ENCODE assay signal across 8 mouse cellular contexts in the genomic region with DNA sequence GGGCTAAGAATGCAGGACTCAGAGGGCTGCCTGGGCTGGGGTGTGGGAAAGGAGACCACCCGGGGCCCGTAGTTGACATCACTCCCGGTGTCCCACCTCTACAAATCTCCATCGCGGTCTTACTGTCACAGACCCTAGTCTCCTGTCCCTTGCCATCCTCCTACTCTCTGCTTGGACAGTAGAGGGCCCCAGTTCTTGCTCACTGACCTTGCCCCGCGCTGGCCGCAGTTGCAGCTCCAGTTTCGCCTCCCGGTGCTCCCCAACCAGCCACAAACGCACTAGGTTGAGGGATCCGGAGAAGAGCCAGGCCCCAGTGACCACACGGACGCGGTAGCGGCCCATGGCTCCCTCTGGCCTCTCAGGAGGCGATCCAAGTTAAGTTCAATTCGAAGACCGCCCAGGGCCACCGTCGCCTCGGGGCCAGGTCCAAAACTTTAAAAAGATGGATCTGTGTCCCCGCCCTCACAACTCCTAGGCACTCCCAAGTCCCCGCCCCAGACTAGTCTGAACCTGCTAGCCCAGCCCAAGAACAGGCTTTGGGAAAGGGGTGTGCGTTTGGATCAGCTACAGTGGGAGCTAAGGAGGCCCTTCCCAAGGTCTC. TPM values are rescaled to one million over a fixed set of nuclear protein-coding genes. Genes with fewer than 3 reads are reported as not detected.
DNase-seq lines count a peak whose midpoint lies in the region; ATAC-seq and TF ChIP-seq lines count a peak whose summit lies in the region.

A gene (minus strand): TSS at position 423 of the 601 bp plus-strand sequence.

- peak; percentile 20 for TF ChIP-seq CTCF in ES-Bruce4 (IDR thresholded peaks at IDR 0.05; ENCODE audit: low read depth, low read length)
- TF ChIP-seq CTCF in lung, embryonic 14.5 days (IDR thresholded peaks at IDR 0.05; ENCODE audit: low read depth), result peak; percentile 46

- peak within 1 kb of the TSS; percentile 35 for H3K4me3 ChIP-seq in ES-Bruce4 (ENCODE audit: low read depth, low read length)
- peak within 1 kb of the TSS; percentile 30 for H3K4me3 ChIP-seq in lung, embryonic 14.5 days (ENCODE audit: low read depth, low read length)

- peak; percentile 71 to 77 for DNase-seq in adrenal gland, postnatal 36 days
- DNase-seq in kidney, adult 18-20 months, result peak; percentile 78
- peak; percentile 56 for DNase-seq in lung, embryonic 14.5 days
- peak; percentile 48 for DNase-seq in retina, postnatal 1 day
- DNase-seq in frontal cortex, postnatal 36 days (ENCODE audit: low spot score in 2 of 2), result no peak
- DNase-seq in left cerebral cortex, adult 8-10 months (ENCODE audit: low spot score in 2 of 2), result no peak

- peak within 1 kb of the TSS; percentile 60 for H3K4me2 ChIP-seq in lung, embryonic 14.5 days

- no peak for TF ChIP-seq POLR2A in ES-Bruce4 (IDR thresholded peaks at IDR 0.05; ENCODE audit: insufficient read depth, low read length)

- no peaks in the 10 kb centered on the region for H3K9me3 ChIP-seq in ES-Bruce4 (replicated peaks; ENCODE audit: control insufficient read depth, insufficient read depth, low read length, poor library complexity, severe bottlenecking)
- no peaks in the 10 kb centered on the region for H3K9me3 ChIP-seq in lung, embryonic 14.5 days (ENCODE audit: low read depth, low read length)

- WGBS in lung, embryonic 14.5 days, result 2% methylated on average over 25 of the region's 25 CpGs

- peaks cover 5% of the 10 kb centered on the region for H3K27me3 ChIP-seq in ES-Bruce4 (ENCODE audit: control insufficient read depth, insufficient read depth, low read length, poor library complexity, severe bottlenecking)
- H3K27me3 ChIP-seq in lung, embryonic 14.5 days (ENCODE audit: insufficient read depth, low read length), result peaks cover 37% of the 10 kb centered on the region

- no peak within 1 kb of the TSS for H3K27ac ChIP-seq in ES-Bruce4 (ENCODE audit: insufficient read depth, low read length)
- no peak within 1 kb of the TSS for H3K27ac ChIP-seq in lung, embryonic 14.5 days (ENCODE audit: low read depth)

- no peaks in the 10 kb centered on the region for H3K36me3 ChIP-seq in ES-Bruce4 (ENCODE audit: control insufficient read depth, insufficient read depth, low read length, poor library complexity, severe bottlenecking)
- H3K36me3 ChIP-seq in lung, embryonic 14.5 days (ENCODE audit: insufficient read depth), result no peaks in the 10 kb centered on the region

- H3K9ac ChIP-seq in ES-Bruce4 (ENCODE audit: low read depth, poor library complexity, severe bottlenecking), result 0 out of 2 replicates have a peak within 1 kb of the TSS, but pooled peaks have one; percentile 17
- H3K9ac ChIP-seq in lung, embryonic 14.5 days, result peak within 1 kb of the TSS; percentile 36

- H3K4me1 ChIP-seq in ES-Bruce4 (ENCODE audit: control insufficient read depth, insufficient read depth, low read length), result no peaks in the 10 kb centered on the region
- no peaks in the 10 kb centered on the region for H3K4me1 ChIP-seq in lung, embryonic 14.5 days (ENCODE audit: insufficient read depth)

- 0 out of 2 replicates have a peak, but pooled peaks have one; percentile 19 for TF ChIP-seq EP300 in ES-Bruce4 (IDR thresholded peaks at IDR 0.05; ENCODE audit: insufficient read depth, low read depth, low read length)

- peak; percentile 42 for ATAC-seq in granulocyte monocyte progenitor cell, adult 5-6 weeks (replicated peaks; ENCODE audit: poor library complexity, severe bottlenecking)
- peak; percentile 58; the same call in 1 of the 2 replicates for ATAC-seq in lung, embryonic 14.5 days (ENCODE audit: insufficient read depth)

RNA-seq across cellular contexts. Expression of the gene that starts here (rescaled TPM):
- 1.4 and 2.1 TPM in 2 replicates for polyA plus RNA-seq in ES-Bruce4 (2011; ENCODE audit: insufficient read depth, insufficient read length, low read depth, missing spikeins)
- 1 to 10 TPM; 1.2 to 1.8 TPM for total RNA-seq in adrenal gland, postnatal 36 days (2021)
- total RNA-seq in granulocyte monocyte progenitor cell, adult 5-6 weeks (2014; fragmentation: Nextera tagmentation), result not detected in 2 replicates
- total RNA-seq in granulocyte monocyte progenitor cell, adult 5-6 weeks (2017), result not detected in 2 replicates
- 6.6 and 6.9 TPM in 2 replicates for polyA plus RNA-seq in lung, embryonic 14.5 days (2014; fragmentation: Nextera tagmentation; extraction: Ambion mirVana)
- under 1 TPM; 0.23 to 0.82 (median 0.55) TPM for total RNA-seq in left cerebral cortex, adult 8-10 months (2022)

Comparison
In these comparisons a context has a peak if more than half of its experiments do, and no peak if none do; other contexts are left out.
1. Peak in ATAC-seq in granulocyte monocyte progenitor cell, adult 5-6 weeks; RNA of the gene not detected or under 1 TPM.
2. DNase-seq: peak in adrenal gland, postnatal 36 days (2 of 2), kidney, adult 18-20 months (single experiment), lung, embryonic 14.5 days (single experiment) and retina, postnatal 1 day (single experiment); none in frontal cortex, postnatal 36 days (0 of 2) and left cerebral cortex, adult 8-10 months (0 of 2).